Mouse (Mus musculus): Measurements from ENCODE around the gene Hk1. TPM values are rescaled to one million over a fixed set of nuclear protein-coding genes. Genes with fewer than 3 reads are reported as not detected.

Hk1 gene
- polyA plus RNA-seq, 1 experiment from 2014 or later, result 33.7 TPM

GRCm38 (mm10) chr10:62308896-62309491 lies 70.7 kb downstream of the Hk1 start:
- H3K4me1 ChIP-seq, result peaks cover 48% of the 10 kb centered on the region
- H3K4me3 ChIP-seq, result no peak overlapping the region
- DNase-seq (ENCODE audit: low spot score), result no peak
- H3K27ac ChIP-seq, result no peak overlapping the region
- no peaks in the 10 kb centered on the region for H3K9me3 ChIP-seq (replicated peaks)
- WGBS, result 39% methylated on average over 11 of the region's 11 CpGs
- H3K36me3 ChIP-seq, result peaks cover 6% of the 10 kb centered on the region
- H3K27me3 ChIP-seq (ENCODE audit: low read depth, poor library complexity, severe bottlenecking), result no peaks in the 10 kb centered on the region

- Histone ChIP-seq H3K9me3 (replicated peaks) (no peaks in the 10 kb centered on the region), H3K36me3 (peaks cover 6% of the 10 kb centered on the region), H3K27me3 (ENCODE audit: low read depth, poor library complexity, severe bottlenecking) (no peaks in the 10 kb centered on the region), H3K4me1 (peaks cover 34% of the 10 kb centered on the region), H3K27ac (peak overlapping the region; percentile 28), H3K4me3 (no peak overlapping the region)
- 39% methylated on average over 3 of the region's 3 CpGs for WGBS
- no peak for DNase-seq (ENCODE audit: low spot score)
Measured at GRCm38 (mm10) chr10:62306483-62306882, 73.2 kb downstream of the Hk1 start.

DNA sequence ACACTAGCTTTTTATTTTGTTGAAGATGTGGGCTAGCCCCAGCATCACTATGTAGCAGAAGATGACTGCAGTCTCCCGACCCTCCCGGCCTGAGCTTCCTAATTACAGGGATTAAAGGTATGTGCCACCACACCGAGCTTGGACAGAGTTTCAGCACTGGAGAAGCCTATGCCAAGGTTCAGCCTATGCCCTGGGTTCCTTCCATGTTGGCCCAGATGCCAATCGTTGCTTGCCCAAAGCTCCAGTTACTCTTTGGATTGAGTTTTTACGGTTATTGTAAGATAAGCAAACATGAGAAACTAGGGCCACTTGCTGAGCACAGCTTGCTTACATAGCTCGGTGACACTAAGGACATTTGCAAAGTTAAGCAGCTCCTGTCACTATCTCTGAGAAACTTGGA lies 74.6 kb downstream of the Hk1 start:
- 86% methylated on average over 6 of the region's 6 CpGs for WGBS
- H3K9me3 ChIP-seq (replicated peaks), result no peaks in the 10 kb centered on the region
- H3K27me3 ChIP-seq (ENCODE audit: low read depth, poor library complexity, severe bottlenecking), result no peaks in the 10 kb centered on the region
- peaks cover 6% of the 10 kb centered on the region for H3K36me3 ChIP-seq
- H3K4me3 ChIP-seq, result no peak overlapping the region
- no peak for DNase-seq (ENCODE audit: low spot score)
- H3K27ac ChIP-seq, result no peak overlapping the region
- H3K4me1 ChIP-seq, result peaks cover 23% of the 10 kb centered on the region

DNA sequence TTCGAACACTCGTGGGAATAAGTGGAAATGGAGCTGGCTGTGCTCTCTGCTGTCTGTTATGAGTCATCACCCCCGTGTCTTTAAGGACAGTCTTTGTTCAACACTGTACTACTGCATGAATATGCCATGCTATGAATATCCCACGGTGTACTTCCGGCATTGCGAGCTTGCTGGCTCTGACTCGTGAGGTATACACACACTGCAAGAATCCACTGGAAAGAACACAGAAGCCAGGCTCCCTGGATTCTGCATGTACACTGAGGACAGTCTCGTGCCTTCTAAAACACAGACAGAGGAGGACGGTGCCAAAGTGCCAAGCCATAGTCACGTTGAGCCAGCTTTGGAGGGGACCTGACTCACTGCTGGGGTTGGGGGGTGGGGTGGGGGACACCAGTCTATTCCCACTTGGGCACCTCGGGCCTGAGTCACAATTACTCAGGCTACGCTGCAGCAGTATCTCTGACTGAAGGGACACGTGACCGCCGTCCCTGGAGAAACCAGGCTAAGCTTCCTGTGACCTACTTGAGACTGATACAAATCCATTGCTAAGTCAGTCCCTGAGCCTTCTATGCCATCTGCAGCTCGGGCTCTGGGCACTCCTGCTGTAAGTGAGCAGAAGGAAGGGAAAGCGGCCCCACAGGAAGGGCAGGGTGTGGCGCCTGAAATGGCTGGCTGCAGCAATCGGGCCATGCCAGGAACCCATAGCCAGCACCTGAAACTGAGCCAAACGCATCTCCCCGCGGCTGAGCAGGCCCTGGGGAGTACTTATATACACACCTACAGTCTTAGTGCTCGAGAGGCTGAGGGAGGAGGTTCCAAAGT lies 79.5 kb downstream of the Hk1 start:
- no peaks in the 10 kb centered on the region for H3K27me3 ChIP-seq (ENCODE audit: low read depth, poor library complexity, severe bottlenecking)
- no peak for DNase-seq (ENCODE audit: low spot score)
- H3K4me1 ChIP-seq, result no peaks in the 10 kb centered on the region
- H3K27ac ChIP-seq, result no peak overlapping the region
- no peaks in the 10 kb centered on the region for H3K9me3 ChIP-seq (replicated peaks)
- 90% methylated on average over 23 of the region's 23 CpGs for WGBS
- H3K36me3 ChIP-seq, result peaks cover 10% of the 10 kb centered on the region
- H3K4me3 ChIP-seq, result no peak overlapping the region

DNA sequence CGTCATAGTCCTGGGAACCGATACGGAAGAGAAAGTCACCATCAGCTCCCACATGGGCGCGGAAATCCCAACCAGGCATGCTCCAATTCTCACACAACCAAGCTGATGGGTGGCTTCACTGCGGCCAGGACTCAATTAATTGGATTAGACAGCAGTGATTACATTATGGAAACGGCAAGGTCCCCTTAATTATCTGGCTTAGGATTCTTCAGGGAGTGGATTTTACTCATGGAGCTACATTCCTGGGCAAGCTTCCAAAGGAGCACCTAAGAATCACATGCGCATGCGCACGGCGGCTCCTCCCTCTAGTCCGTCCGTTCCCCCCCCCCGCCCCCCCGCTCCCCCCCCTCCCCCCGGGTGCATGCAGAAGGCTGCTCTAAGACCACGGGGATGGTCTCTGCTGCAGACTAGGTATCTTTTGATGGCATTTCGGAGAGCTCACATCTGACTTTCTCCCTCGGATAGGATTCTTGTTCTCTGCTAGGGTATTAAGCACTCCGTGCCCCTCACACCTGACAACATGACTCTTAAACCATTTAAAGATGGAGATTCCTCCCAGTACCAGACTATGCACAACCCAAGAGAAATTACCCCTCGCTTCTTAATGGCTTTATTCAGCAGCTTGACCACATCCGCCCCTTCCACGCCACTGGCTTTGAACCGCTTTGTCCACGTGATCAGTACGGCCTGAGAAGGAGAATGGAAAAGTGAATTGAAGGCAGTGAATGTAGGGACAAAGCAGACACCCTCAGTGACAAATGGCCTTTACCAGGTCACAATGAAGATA lies 83.4 kb downstream of the Hk1 start:
- Histone ChIP-seq H3K27me3 (ENCODE audit: low read depth, poor library complexity, severe bottlenecking) (no peaks in the 10 kb centered on the region), H3K4me3 (no peak overlapping the region), H3K9me3 (replicated peaks) (no peaks in the 10 kb centered on the region), H3K27ac (no peak overlapping the region), H3K36me3 (peaks cover 12% of the 10 kb centered on the region), H3K4me1 (no peaks in the 10 kb centered on the region)
- 72% methylated on average over 25 of the region's 26 CpGs for WGBS
- DNase-seq (ENCODE audit: low spot score), result no peak

DNA sequence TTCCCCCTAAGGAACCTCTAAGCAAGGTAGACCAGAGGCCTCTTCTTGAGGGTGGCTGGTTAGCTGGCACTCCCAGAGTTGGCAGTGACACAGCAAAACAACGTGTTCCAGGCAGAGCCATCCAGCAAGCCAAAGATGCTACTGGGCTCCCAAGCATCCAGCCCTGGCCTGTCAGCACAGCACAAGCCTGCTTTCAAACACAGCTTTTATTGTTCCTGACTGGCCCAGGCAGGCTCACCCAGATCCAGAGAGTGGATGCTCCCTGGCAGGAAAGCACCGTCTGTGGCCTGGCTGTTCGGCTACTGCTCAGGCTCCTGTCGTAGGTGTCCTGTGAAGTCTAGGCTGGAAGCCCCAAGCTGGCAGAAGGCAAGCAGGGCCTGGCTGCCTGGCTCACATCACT lies 85.6 kb downstream of the Hk1 start:
- WGBS, result 91% methylated on average over 4 of the region's 4 CpGs
- Histone ChIP-seq H3K27me3 (ENCODE audit: low read depth, poor library complexity, severe bottlenecking) (no peaks in the 10 kb centered on the region), H3K27ac (no peak overlapping the region), H3K4me1 (no peaks in the 10 kb centered on the region), H3K36me3 (peaks cover 22% of the 10 kb centered on the region), H3K4me3 (no peak overlapping the region), H3K9me3 (replicated peaks) (no peaks in the 10 kb centered on the region)
- DNase-seq (ENCODE audit: low spot score), result no peak

DNA sequence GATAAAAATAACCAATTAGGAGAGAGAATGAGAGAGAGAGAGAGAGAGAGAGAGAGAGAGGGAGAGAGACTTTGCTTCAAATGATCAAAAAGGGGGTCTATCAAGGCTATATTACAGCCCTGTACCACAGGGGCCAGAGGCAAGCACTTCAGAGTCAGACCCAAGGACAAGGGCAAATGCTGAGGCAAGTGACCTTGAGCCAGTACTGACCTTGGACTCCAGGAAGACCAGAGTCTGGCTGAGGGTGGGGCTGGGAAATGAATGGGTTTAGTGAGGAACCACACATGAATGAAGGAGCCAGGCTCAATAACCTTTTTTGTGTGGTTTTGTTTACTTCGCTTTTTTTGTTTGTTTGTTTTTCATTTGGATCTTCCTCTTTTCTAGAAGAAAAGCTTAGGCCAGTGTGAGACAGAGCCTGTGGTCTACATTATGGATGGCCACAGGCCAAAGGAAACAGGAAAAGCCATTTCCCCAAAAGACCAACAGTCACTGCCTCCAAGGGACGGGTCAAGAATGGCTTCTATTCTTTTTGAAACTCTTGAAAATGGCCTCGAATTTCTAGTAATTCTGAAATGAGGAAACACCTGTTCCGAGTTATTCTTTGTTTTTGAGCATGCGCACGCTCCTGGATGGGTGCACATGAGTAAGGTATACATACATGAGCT lies 92.1 kb downstream of the Hk1 start:
- H3K27me3 ChIP-seq (ENCODE audit: low read depth, poor library complexity, severe bottlenecking), result no peaks in the 10 kb centered on the region
- WGBS, result 84% methylated on average over 6 of the region's 6 CpGs
- H3K36me3 ChIP-seq, result peaks cover 38% of the 10 kb centered on the region
- no peak for DNase-seq (ENCODE audit: low spot score)
- no peaks in the 10 kb centered on the region for H3K4me1 ChIP-seq
- no peak overlapping the region for H3K4me3 ChIP-seq
- no peak overlapping the region for H3K27ac ChIP-seq
- no peaks in the 10 kb centered on the region for H3K9me3 ChIP-seq (replicated peaks)

GRCm38 (mm10) chr10:62283206-62283792 lies 96.4 kb downstream of the Hk1 start:
- no peaks in the 10 kb centered on the region for H3K27me3 ChIP-seq (ENCODE audit: low read depth, poor library complexity, severe bottlenecking)
- no peak for DNase-seq (ENCODE audit: low spot score)
- no peaks in the 10 kb centered on the region for H3K4me1 ChIP-seq
- 86% methylated on average over 4 of the region's 4 CpGs for WGBS
- no peak overlapping the region for H3K27ac ChIP-seq
- H3K9me3 ChIP-seq (replicated peaks), result no peaks in the 10 kb centered on the region
- H3K36me3 ChIP-seq, result peaks cover 48% of the 10 kb centered on the region
- no peak overlapping the region for H3K4me3 ChIP-seq

DNA sequence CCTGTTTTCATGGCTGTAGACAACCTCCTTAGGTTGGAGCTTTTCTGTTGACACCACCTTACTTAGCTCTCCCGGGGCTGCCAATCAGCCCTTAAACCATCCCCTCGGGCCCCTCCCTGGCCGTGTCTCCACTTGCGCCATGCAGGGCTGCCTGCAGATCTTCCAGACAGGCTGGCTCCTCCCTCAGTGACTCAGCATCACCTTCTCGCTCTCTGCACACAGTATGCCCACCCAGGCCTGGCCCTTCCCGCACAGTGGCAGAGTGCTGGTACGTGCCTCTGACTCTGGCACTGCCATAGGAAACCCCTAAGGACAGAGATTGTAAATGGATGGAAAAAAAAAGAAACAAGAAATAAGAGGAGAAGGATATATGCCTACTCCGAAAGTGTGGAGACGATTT lies 96.9 kb downstream of the Hk1 start:
- Histone ChIP-seq H3K36me3 (peaks cover 48% of the 10 kb centered on the region), H3K27ac (no peak overlapping the region), H3K9me3 (replicated peaks) (no peaks in the 10 kb centered on the region), H3K4me1 (no peaks in the 10 kb centered on the region), H3K27me3 (ENCODE audit: low read depth, poor library complexity, severe bottlenecking) (no peaks in the 10 kb centered on the region), H3K4me3 (no peak overlapping the region)
- DNase-seq (ENCODE audit: low spot score), result no peak
- WGBS, result 50% methylated on average over 9 of the region's 9 CpGs

GRCm38 (mm10) chr10:62279671-62280070 lies 100.0 kb downstream of the Hk1 start:
- Histone ChIP-seq H3K9me3 (replicated peaks) (no peaks in the 10 kb centered on the region), H3K36me3 (peaks cover 35% of the 10 kb centered on the region), H3K27ac (no peak overlapping the region), H3K4me1 (no peaks in the 10 kb centered on the region), H3K27me3 (ENCODE audit: low read depth, poor library complexity, severe bottlenecking) (no peaks in the 10 kb centered on the region), H3K4me3 (no peak overlapping the region)
- 95% methylated on average over 4 of the region's 4 CpGs for WGBS
- DNase-seq (ENCODE audit: low spot score), result no peak

DNA sequence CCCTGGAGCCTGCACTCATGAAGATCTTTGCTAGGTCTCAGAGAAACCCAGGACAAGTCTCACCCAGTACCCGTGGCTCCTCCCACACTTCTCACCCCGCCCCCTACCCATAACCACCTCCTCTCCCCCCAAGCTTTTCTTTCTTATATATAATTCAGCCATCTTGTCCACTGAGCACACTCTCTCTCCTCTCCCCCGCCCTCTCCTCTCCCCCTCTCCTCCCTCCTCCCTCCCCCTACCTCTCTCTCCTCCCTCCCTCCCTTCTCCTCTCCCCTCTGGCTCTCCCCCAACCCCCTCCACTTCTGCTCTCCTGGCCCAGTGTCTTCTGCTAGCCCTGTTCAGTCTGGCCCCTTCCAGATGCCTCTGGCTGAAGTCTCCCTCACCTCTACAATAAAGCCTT lies 100.6 kb downstream of the Hk1 start:
- Histone ChIP-seq H3K36me3 (peaks cover 36% of the 10 kb centered on the region), H3K9me3 (replicated peaks) (no peaks in the 10 kb centered on the region), H3K4me3 (no peak overlapping the region), H3K4me1 (no peaks in the 10 kb centered on the region), H3K27me3 (ENCODE audit: low read depth, poor library complexity, severe bottlenecking) (no peaks in the 10 kb centered on the region), H3K27ac (0 out of 2 replicates have a peak overlapping the region, but pooled peaks have one; percentile 7)
- DNase-seq (ENCODE audit: low spot score), result no peak
- 75% methylated on average over 3 of the region's 3 CpGs for WGBS

DNA sequence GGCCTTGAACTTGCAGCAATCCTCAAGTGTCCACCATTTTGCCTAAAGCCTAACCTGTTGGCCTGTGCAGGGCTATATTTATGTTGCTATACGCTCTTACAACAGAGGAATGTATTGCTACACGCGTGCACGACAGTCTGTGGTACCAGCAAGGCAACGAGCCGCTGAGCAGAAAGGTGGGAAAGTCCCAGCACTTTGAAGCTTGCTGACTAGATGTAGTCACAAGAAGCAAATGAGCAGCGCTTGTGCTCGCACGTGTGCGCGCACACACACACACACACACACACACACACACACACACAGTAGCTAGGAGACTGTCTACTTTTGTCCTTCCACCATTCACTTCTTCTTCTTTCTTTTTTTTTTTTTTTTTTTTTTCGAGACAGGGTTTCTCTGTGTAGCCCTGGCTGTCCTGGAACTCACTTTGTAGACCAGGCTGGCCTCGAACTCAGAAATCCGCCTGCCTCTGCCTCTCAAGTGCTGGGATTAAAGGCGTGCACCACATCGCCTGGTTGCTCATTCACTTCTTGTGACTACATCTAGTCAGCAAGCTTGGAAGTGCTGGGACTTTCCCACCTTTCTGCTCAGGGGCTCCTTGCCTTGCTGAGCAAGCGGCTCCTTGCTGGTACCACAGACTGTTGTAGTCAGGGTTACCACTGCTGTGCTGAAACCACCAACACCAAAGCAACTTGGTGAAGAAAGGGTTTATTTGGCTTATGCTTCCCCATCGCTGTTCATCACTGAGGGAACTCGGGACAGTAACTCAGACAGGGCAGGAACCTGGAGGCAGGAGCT lies 102.0 kb downstream of the Hk1 start:
- WGBS, result 93% methylated on average over 18 of the region's 19 CpGs
- no peak for DNase-seq (ENCODE audit: low spot score)
- Histone ChIP-seq H3K4me1 (no peaks in the 10 kb centered on the region), H3K36me3 (peaks cover 32% of the 10 kb centered on the region), H3K4me3 (no peak overlapping the region), H3K27ac (no peak overlapping the region), H3K27me3 (ENCODE audit: low read depth, poor library complexity, severe bottlenecking) (no peaks in the 10 kb centered on the region), H3K9me3 (replicated peaks) (no peaks in the 10 kb centered on the region)

Data from limb, embryonic 10.5 days (tissue).